Mouse (Mus musculus): ENCODE data around the gene Rec114. TPM values are rescaled to one million over a fixed set of nuclear protein-coding genes. Genes with fewer than 3 reads are reported as not detected.
A peak's percentile ranks its signal among the peaks of the same experiment; 100 is the strongest.

Gene Rec114
- polyA plus RNA-seq, 1 experiment from 2014 or later, result not detected

DNA sequence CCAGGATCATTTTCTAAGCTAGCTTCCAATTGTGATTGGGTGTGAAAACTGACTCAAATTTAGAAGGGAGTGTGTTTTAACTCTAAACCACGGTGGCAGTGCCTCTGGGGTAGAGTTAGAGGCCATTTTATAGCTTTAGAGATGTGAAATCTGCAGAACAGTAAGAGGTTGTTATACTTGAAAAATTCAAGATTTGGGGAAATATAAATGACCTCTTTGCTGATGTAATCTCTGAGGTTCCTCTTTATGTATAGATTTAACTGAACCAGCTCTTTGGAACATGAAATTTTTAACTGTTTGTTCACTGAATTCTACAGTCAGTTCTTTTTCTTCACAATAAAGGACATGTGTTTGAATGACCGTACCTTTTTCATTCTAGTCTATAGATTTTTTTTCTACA, 113.3 kb downstream of the Rec114 start:
- peaks cover 17% of the 10 kb centered on the region for H3K36me3 ChIP-seq (ENCODE audit: inconsistent target)
- no peak overlapping the region for H3K4me3 ChIP-seq (ENCODE audit: inconsistent target)
- H3K79me2 ChIP-seq (ENCODE audit: inconsistent target), result peaks cover 97% of the 10 kb centered on the region
- H3K27ac ChIP-seq, result peak overlapping the region; percentile 67
- WGBS (ENCODE audit: missing documents), result 33% methylated on average over 2 of the region's 2 CpGs

DNA sequence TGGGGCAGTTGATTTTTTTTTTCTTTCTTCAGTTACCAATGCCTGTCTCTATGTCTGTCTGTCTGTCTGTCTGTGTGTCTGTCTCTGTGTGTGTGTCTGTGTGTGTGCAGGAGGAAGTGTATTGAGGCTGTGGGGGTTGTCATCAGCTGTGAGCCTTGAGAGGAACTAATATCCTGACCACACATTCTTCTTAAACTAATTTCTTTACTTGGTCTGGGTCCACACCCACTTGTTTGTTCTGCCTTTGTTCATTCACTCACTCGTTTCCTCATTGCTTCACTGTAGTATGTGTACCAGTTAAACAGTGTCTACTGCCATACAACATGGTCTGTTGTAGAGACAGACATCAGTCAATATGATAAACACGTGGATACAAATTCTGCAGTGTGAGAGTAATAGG, 116.6 kb downstream of the Rec114 start:
- H3K36me3 ChIP-seq (ENCODE audit: inconsistent target), result peaks cover 12% of the 10 kb centered on the region
- no peak overlapping the region for H3K27ac ChIP-seq
- WGBS (ENCODE audit: missing documents), result 24% methylated on average over 2 of the region's 2 CpGs

DNA sequence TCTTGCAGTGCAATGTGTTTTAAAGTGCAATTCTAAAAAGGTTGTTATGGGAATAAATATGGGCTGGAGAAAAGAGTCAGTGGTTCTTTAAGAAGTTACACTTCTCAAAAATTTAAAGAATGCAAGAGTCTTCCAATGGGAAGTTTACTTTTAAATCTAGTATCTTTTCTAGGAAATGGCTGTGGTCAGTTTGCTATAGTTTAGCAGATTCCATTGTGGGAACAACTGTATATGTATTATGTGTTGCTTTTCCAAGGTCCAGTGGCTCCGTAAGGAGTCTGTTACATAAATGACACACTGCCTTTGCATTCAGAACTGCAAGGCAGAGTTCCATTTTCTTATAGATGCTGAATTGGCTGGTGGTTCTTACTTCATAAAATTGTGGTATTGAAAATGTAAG, 120.8 kb downstream of the Rec114 start:
- H3K27ac ChIP-seq, result no peak overlapping the region
- peaks cover 4% of the 10 kb centered on the region; the same call in 1 of the 2 replicates for H3K36me3 ChIP-seq (ENCODE audit: inconsistent target)
- peaks cover 100% of the 10 kb centered on the region for H3K79me2 ChIP-seq (ENCODE audit: inconsistent target)
- H3K4me3 ChIP-seq (ENCODE audit: inconsistent target), result no peak overlapping the region
- WGBS (ENCODE audit: missing documents), result 83% methylated on average over 1 of the region's 1 CpGs

More for the DNA sequence above, 116.6 kb downstream of the Rec114 start:
- no peak overlapping the region for H3K4me3 ChIP-seq (ENCODE audit: inconsistent target)
- peaks cover 97% of the 10 kb centered on the region for H3K79me2 ChIP-seq (ENCODE audit: inconsistent target)

DNA sequence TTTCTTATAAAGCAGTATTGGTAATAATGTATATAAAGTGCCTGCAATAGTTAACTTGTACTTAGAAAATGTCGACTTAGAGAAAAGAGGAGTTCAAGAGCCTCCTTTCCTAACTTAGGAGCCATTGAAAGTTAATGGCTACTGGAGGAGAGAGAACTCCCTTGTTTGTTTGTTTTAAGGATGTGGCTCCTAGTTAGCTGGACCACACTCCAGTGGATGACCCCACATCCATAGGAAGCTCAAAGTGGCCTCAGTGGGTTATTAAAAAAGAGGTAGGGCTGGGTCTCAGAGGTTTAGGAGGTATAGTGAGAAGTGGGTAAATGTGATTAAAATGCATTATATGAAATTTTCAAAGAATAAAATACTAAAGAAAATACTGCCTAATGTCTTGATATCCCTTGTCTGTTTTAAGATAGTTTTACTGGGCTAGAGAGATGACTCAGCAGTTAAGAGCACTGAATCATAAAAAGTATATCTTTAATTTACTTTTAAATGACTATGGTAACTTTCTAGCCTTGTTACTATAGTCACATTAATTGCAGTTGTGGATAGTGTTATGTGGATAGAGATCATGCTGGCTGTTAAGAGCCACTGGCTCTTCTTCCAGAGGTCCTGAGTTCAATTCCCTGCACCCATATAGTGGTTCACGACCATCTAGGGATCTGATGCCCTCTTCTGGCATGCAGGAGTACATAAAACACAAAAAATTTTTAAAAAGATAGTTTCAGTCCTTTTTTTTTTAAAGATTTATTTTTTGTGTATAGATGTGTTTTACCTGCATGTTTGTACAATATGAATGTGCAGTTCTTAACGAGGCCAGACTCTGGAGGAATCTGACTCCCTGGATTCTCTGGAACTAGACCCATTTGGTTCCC, 128.5 kb downstream of the Rec114 start:
- Histone ChIP-seq H3K27ac (no peak overlapping the region), H3K4me3 (ENCODE audit: inconsistent target) (no peak overlapping the region), H3K79me2 (ENCODE audit: inconsistent target) (peaks cover 100% of the 10 kb centered on the region), H3K36me3 (ENCODE audit: inconsistent target) (no peaks in the 10 kb centered on the region)
- WGBS (ENCODE audit: missing documents), result 82% methylated on average over 3 of the region's 3 CpGs

DNA sequence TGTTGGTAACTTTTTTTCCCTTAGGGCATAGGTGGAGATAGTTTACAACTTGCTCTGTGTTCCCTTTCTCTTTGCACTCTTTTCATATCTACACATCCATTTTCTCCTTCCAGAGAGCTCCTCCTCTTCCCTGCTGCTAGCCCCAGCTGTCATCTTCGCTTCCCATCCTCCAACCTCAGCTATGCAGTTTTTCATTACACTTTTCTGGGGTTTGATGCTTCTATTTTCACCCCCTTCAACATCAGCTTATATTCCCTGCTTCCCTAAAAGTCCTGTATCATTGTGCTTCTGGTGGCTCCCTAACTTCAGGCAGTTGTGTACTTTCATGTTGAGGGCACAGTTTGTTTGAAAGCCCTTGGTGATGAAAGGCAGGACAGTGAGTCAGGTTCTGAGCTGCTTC, 130.0 kb downstream of the Rec114 start:
- H3K27ac ChIP-seq, result no peak overlapping the region
- no peak overlapping the region for H3K4me3 ChIP-seq (ENCODE audit: inconsistent target)
- peaks cover 100% of the 10 kb centered on the region for H3K79me2 ChIP-seq (ENCODE audit: inconsistent target)
- 89% methylated on average over 1 of the region's 1 CpGs for WGBS (ENCODE audit: missing documents)
- no peaks in the 10 kb centered on the region for H3K36me3 ChIP-seq (ENCODE audit: inconsistent target)

Other genes starting within 250 kb of the Rec114 start
- gene Cd276, start 188.5 kb downstream of the Rec114 start, polyA plus RNA-seq (2018), result 0.34 to 2.5 TPM (median 0.49 TPM) in 3 replicates
- 350 to 497 TPM (median 426 TPM) in 3 replicates for gene Nptn, start 161.7 kb downstream of the Rec114 start, polyA plus RNA-seq (2018)
- not detected in 3 replicates for gene Hcn4, start 79.4 kb upstream of the Rec114 start, polyA plus RNA-seq (2018)